19 mouse cellular contexts compared by ENCODE assay signal in genomic region chr10:40856703-40857102, GRCm38 (mm10). TPM values are rescaled to one million over a fixed set of nuclear protein-coding genes. Genes with fewer than 3 reads are reported as not detected.
DNase-seq lines count a peak whose midpoint lies in the region; TF ChIP-seq lines count a peak whose summit lies in the region.
"Had no signal": no experiment of that assay in that cellular context is flagged by ENCODE, and none has a peak within 500 bp of the region (broad histone marks: within the 10 kb centered on the region; RNA-seq: fewer than 3 reads in every experiment).

No protein-coding gene starts in this region.

- no peak for TF ChIP-seq POLR2A in cerebellum, adult 2 months (IDR thresholded peaks at IDR 0.05; ENCODE audit: borderline replicate concordance, insufficient read depth, low read length)

- peak; percentile 29 to 36 for DNase-seq in cerebellum, adult 2 months
- no peak for DNase-seq in cerebellum, postnatal 36 days
- DNase-seq in cerebellum, postnatal 14 days: peak; percentile 39 to 57
- no peak for DNase-seq in cerebellum, postnatal 4 days (ENCODE audit: low spot score in 2 of 2)
- DNase-seq in heart, adult 11 months: peak; percentile 73
- DNase-seq in heart, postnatal 36 days: no peak
- DNase-seq: adrenal gland, adult 8-10 months; adrenal gland, postnatal 14 days; adrenal gland, postnatal 36 days; B cell, adult 2 months; cerebellum, adult 11-12 months; cerebellum, adult 9-10 months; forebrain, postnatal 0 days had no signal

- WGBS in cerebellum, adult 2 months: 38% methylated on average over 7 of the region's 7 CpGs

- peaks cover 14% of the 10 kb centered on the region for H3K4me1 ChIP-seq in cerebellum, adult 2 months (ENCODE audit: control insufficient read depth, insufficient read depth, low read length)
- H3K4me1 ChIP-seq: embryonic facial prominence, embryonic 10.5 days; embryonic facial prominence, embryonic 12.5 days had no signal

- intact Hi-C loops in heart, postnatal 36 days (cut with DNase I): no loop called here

- TF ChIP-seq CTCF in cerebellum, adult 2 months (IDR thresholded peaks at IDR 0.05; ENCODE audit: borderline replicate concordance, insufficient read depth, low read depth, low read length): no peak

- H3K27ac ChIP-seq in cerebellum, adult 2 months (ENCODE audit: insufficient read depth, low read length): peak overlapping the region; percentile 60; the same call in 1 of the 2 replicates
- H3K27ac ChIP-seq: embryonic facial prominence, embryonic 10.5 days; embryonic facial prominence, embryonic 12.5 days; forebrain, embryonic 13.5 days; forebrain, embryonic 15.5 days had no signal

- H3K27me3 ChIP-seq in cerebellum, adult 2 months (ENCODE audit: control insufficient read depth, insufficient read depth, low read length): no peaks in the 10 kb centered on the region
- H3K27me3 ChIP-seq: CH12.LX; embryonic facial prominence, embryonic 12.5 days; forebrain, embryonic 13.5 days; forebrain, embryonic 15.5 days; Patski had no signal

- H3K4me3 ChIP-seq in cerebellum, adult 2 months (replicated peaks; ENCODE audit: insufficient read depth, low read depth, low read length): peak overlapping the region; percentile 58
- H3K4me3 ChIP-seq: embryonic facial prominence, embryonic 10.5 days; embryonic facial prominence, embryonic 12.5 days; forebrain, embryonic 13.5 days; forebrain, embryonic 15.5 days had no signal

RNA-seq across cellular contexts. Expression of gene Cdc40, which starts 26.4 kb away (rescaled TPM):
- polyA plus RNA-seq in cerebellum, adult 2 months (2012; rRNA removed): 20.6 and 24.1 TPM in 2 replicates
- 10 to 100 TPM; 19.6 to 21.2 TPM for total RNA-seq in heart, postnatal 36 days (2021)

RNA-seq across cellular contexts. Expression of gene Wasf1, which starts 26.6 kb away (rescaled TPM):
- 53.7 and 61.1 TPM in 2 replicates for polyA plus RNA-seq in cerebellum, adult 2 months (2012; rRNA removed)
- under 1 TPM; 0.57 to 0.69 TPM for total RNA-seq in heart, postnatal 36 days (2021)
- total RNA-seq: CH12.LX had no signal

Comparison
In these comparisons a context has a peak if more than half of its experiments do, and no peak if none do; other contexts are left out.
1. DNase-seq: peak in cerebellum, adult 2 months (2 of 2), cerebellum, postnatal 14 days (2 of 2) and heart, adult 11 months (single experiment); none in cerebellum, postnatal 36 days (0 of 2), cerebellum, postnatal 4 days (0 of 2) and heart, postnatal 36 days (0 of 2).